Mouse (Mus musculus) E14TG2a.4 (cell line): ENCODE data around the gene Mss51.

Experiments
- H3K27me3 ChIP-seq: 2 replicates; pipeline ENCODE4 v1.6.1; 2014; ENCODE audit warnings: low read length, control low read depth; ENCODE audit not compliant: insufficient read depth
- H3K36me3 ChIP-seq: 2 replicates; pipeline ENCODE4 v1.6.1; 2014; ENCODE audit warnings: low read length, control low read depth; ENCODE audit not compliant: insufficient read depth
- H3K4me1 ChIP-seq: replicated peaks from 2 replicates; pipeline ENCODE4 v1.6.1; 2014; ENCODE audit warnings: low read depth, low read length, control low read depth
- H3K4me3 ChIP-seq: replicated peaks from 2 replicates; pipeline ENCODE4 v1.5.1; 2014; ENCODE audit warnings: mild to moderate bottlenecking, low read length
- H3K9me3 ChIP-seq: 2 replicates; pipeline ENCODE4 v1.6.1; 2014; ENCODE audit warnings: low read length, control low read depth
- CTCF ChIP-seq: conservative IDR thresholded peaks from 2 replicates; pipeline ENCODE4 v1.5.1; 2014; ENCODE audit warnings: low read length
- NANOG ChIP-seq: IDR thresholded peaks from 2 replicates; pipeline ENCODE4 v1.6.1; 2014; ENCODE audit warnings: borderline replicate concordance, low read length, mixed read lengths
- POU5F1 ChIP-seq: IDR thresholded peaks from 2 replicates; pipeline ENCODE4 v1.6.1; 2014; ENCODE audit warnings: low read length, borderline replicate concordance

The Mss51 gene

GRCm38 (mm10) chr14:20499982-20500381 is 3.3 kb upstream of the Mss51 start:
- no peak overlapping the region for H3K4me3 ChIP-seq
- TF ChIP-seq NANOG (no peak), POU5F1 (no peak), CTCF (no peak)
- H3K4me1 ChIP-seq, result peaks cover 5% of the 10 kb centered on the region; the same call in 1 of the 2 replicates
- H3K36me3 ChIP-seq, result peaks cover 24% of the 10 kb centered on the region
- H3K9me3 ChIP-seq, result no peaks in the 10 kb centered on the region
- no peaks in the 10 kb centered on the region for H3K27me3 ChIP-seq

GRCm38 (mm10) chr14:20486031-20486430 is 10.7 kb downstream of the Mss51 start:
- no peak overlapping the region for H3K4me3 ChIP-seq
- H3K4me1 ChIP-seq, result peaks cover 8% of the 10 kb centered on the region

GRCm38 (mm10) chr14:20482051-20482751 is 14.5 kb downstream of the Mss51 start:
- Histone ChIP-seq H3K4me3 (no peak overlapping the region), H3K36me3 (peaks cover 15% of the 10 kb centered on the region), H3K9me3 (no peaks in the 10 kb centered on the region), H3K4me1 (peaks cover 44% of the 10 kb centered on the region), H3K27me3 (no peaks in the 10 kb centered on the region)
- no peak for TF ChIP-seq NANOG
- no peak for TF ChIP-seq CTCF
- TF ChIP-seq POU5F1, result no peak

More at GRCm38 (mm10) chr14:20486031-20486430, 10.7 kb downstream of the Mss51 start:
- TF ChIP-seq CTCF (no peak), NANOG (no peak), POU5F1 (no peak)
- Histone ChIP-seq H3K36me3 (peaks cover 15% of the 10 kb centered on the region), H3K9me3 (no peaks in the 10 kb centered on the region), H3K27me3 (no peaks in the 10 kb centered on the region)

- Histone ChIP-seq H3K4me1 (peaks cover 53% of the 10 kb centered on the region), H3K4me3 (no peak overlapping the region), H3K36me3 (peaks cover 19% of the 10 kb centered on the region), H3K27me3 (no peaks in the 10 kb centered on the region), H3K9me3 (no peaks in the 10 kb centered on the region)
- TF ChIP-seq CTCF (no peak), NANOG (no peak), POU5F1 (no peak)
Observed at GRCm38 (mm10) chr14:20481211-20481610, 15.5 kb downstream of the Mss51 start.

DNA sequence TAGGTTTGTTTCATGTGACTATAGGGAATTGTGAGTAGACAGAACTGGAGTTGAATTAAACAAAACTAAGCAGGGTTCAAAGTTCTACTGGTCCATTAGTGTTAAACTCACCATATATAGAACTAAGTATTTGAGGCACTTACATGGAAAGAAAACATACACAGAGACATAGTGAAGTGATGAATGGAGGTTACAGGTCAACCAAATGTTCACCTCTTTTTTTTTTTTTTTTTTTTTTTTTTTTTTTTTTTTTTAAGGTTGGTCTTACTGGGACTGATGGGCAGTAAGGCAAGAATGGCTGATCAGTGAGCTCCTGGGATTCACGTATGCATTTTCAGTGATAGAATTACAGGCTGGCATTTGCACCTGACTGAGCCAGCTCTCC is 16.5 kb downstream of the Mss51 start:
- TF ChIP-seq NANOG, result no peak
- no peak for TF ChIP-seq POU5F1
- TF ChIP-seq CTCF, result no peak
- peaks cover 24% of the 10 kb centered on the region for H3K36me3 ChIP-seq
- no peaks in the 10 kb centered on the region for H3K27me3 ChIP-seq
- H3K9me3 ChIP-seq, result no peaks in the 10 kb centered on the region
- H3K4me1 ChIP-seq, result peaks cover 59% of the 10 kb centered on the region
- peak overlapping the region; percentile 87 for H3K4me3 ChIP-seq

DNA sequence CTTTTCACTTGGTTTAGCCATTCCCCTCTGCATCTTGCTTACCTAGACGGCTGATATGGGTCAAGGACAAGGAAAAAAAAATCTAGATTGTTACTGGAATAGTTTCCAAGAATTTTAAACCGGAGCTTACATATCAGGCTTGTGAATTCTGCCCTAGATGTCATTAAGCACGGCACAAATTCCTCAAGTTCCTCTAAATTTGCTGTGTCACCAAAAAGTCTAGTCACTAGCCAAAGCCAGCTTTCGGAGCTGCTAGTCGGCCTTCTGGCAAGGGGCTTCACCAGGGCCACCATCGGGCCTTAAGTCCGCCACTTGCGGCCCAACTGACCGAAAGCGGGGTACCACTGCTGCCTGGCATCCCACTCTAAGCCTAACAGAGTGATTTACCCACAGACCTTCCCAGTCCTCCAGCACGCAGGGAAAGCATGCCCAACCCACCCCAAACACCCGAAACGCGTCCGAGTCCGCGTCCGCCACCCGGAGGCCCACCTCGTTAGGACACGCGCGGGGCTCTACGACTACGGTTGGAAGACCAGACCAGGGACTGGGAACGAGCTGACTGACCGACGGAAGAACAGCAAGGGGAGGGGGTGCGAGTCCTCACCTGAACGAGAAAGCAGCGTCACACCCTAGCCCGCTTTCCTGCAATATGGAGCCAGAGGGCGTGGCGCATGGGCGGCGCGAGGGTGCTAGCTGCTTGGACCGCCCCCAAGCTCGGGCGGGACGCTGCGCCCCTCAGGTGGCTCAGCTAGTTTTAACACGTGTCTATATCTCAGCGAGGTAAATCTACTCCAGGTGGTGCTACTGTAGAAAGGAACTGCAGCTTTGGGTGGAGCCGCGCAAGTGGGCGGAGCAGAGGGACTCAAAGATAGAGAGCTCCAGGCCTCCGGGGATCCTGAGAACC is 17.2 kb downstream of the Mss51 start, which contains the start of gene Anxa7:
Anxa7 (minus strand) TSS at position 843 of the 904 bp plus-strand sequence.
- no peaks in the 10 kb centered on the region for H3K9me3 ChIP-seq
- H3K27me3 ChIP-seq, result no peaks in the 10 kb centered on the region
- peaks cover 60% of the 10 kb centered on the region for H3K4me1 ChIP-seq
- H3K4me3 ChIP-seq, result peak within 1 kb of the TSS; percentile 87
- TF ChIP-seq POU5F1, result no peak
- no peak for TF ChIP-seq CTCF
- TF ChIP-seq NANOG, result no peak
- peaks cover 18% of the 10 kb centered on the region for H3K36me3 ChIP-seq

DNA sequence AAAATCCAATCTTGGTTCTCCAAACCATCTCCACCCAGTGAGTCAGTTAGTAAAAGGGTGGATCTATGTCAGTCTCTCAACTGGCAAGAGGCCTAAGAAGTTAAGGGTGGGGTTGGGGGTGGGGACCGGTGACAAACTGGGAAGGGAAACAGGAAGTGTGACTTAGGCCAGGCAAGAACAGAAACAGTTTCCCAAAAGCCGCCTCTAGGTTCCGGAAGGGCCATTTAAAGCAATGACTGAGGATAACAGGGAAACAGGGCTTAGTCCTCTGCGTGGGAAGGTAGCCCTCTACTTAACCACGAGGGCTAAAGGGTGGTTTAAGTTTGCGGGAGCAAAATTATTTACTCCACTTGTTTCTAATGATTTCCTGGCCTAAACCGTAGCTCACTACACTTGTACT is 17.9 kb downstream of the Mss51 start:
- TF ChIP-seq CTCF (no peak), NANOG (no peak)
- Histone ChIP-seq H3K9me3 (no peaks in the 10 kb centered on the region), H3K27me3 (no peaks in the 10 kb centered on the region), H3K4me1 (peaks cover 64% of the 10 kb centered on the region), H3K36me3 (peaks cover 18% of the 10 kb centered on the region), H3K4me3 (peak overlapping the region; percentile 87)

DNA sequence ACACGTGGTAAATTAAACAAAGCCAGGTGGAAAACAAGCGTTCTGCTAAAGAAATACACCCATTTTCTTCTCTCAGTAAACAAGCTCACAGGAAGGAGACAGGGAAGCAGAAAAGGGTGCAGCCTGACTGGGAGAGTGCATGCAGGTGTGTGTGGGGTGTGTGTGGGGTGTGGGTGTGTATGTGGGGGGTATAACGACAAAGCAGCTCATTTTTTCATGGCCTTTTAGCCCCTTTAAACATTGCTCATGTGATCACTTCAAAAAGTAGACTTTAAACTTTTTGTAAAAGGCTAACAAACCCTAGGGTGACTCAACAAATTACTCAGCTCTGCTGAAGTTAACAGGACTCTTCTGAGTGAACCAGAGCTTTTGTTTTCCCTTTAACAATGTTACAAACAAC is 18.3 kb downstream of the Mss51 start:
- Histone ChIP-seq H3K4me3 (peak overlapping the region; percentile 87), H3K27me3 (no peaks in the 10 kb centered on the region), H3K36me3 (peaks cover 21% of the 10 kb centered on the region), H3K9me3 (no peaks in the 10 kb centered on the region), H3K4me1 (peaks cover 64% of the 10 kb centered on the region)
- TF ChIP-seq POU5F1 (no peak), NANOG (no peak), CTCF (no peak)
